Mouse (Mus musculus): ENCODE data around the gene Pcbp1. TPM values are rescaled to one million over a fixed set of nuclear protein-coding genes. Genes with fewer than 3 reads are reported as not detected.
A peak's percentile ranks its signal among the peaks of the same experiment; 100 is the strongest.

The Pcbp1 gene
- total RNA-seq, 4 experiments from 2014 or later, result 157 to 166 (median 162) TPM

GRCm38 (mm10) chr6:86523755-86524434, 2.2 kb downstream of the Pcbp1 start:
- no peak for DNase-seq (ENCODE audit: low spot score)

GRCm38 (mm10) chr6:86523242-86523754, 2.8 kb downstream of the Pcbp1 start:
- DNase-seq (ENCODE audit: low spot score), result no peak

GRCm38 (mm10) chr6:86522001-86522911, 3.9 kb downstream of the Pcbp1 start:
- DNase-seq (ENCODE audit: low spot score), result no peak

- DNase-seq (ENCODE audit: low spot score), result no peak
Observed at GRCm38 (mm10) chr6:86519767-86520345, 6.3 kb downstream of the Pcbp1 start.

- peak; percentile 68 for DNase-seq (ENCODE audit: low spot score)
Observed at GRCm38 (mm10) chr6:86516021-86516420, 10.1 kb downstream of the Pcbp1 start.

- no peak for DNase-seq (ENCODE audit: low spot score)
Observed at GRCm38 (mm10) chr6:86513296-86513695, 12.8 kb downstream of the Pcbp1 start.

- no peak for DNase-seq (ENCODE audit: low spot score)
Observed at GRCm38 (mm10) chr6:86510979-86511378, 15.1 kb downstream of the Pcbp1 start.

GRCm38 (mm10) chr6:86509866-86510200, 16.3 kb downstream of the Pcbp1 start:
- no peak for DNase-seq (ENCODE audit: low spot score)

GRCm38 (mm10) chr6:86509194-86509865, 16.8 kb downstream of the Pcbp1 start:
- no peak for DNase-seq (ENCODE audit: low spot score)

- DNase-seq (ENCODE audit: low spot score), result no peak
Observed at GRCm38 (mm10) chr6:86508736-86509135, 17.4 kb downstream of the Pcbp1 start.

GRCm38 (mm10) chr6:86507116-86507515, 19.0 kb downstream of the Pcbp1 start:
- no peak for DNase-seq (ENCODE audit: low spot score)

- DNase-seq (ENCODE audit: low spot score), result no peak
Observed at GRCm38 (mm10) chr6:86506309-86506708, 19.8 kb downstream of the Pcbp1 start.

- DNase-seq (ENCODE audit: low spot score), result no peak
Observed at GRCm38 (mm10) chr6:86505671-86506070, 20.4 kb downstream of the Pcbp1 start.

GRCm38 (mm10) chr6:86503513-86503912, 22.6 kb downstream of the Pcbp1 start:
- DNase-seq (ENCODE audit: low spot score), result no peak

GRCm38 (mm10) chr6:86499571-86500109, 26.5 kb downstream of the Pcbp1 start:
- DNase-seq (ENCODE audit: low spot score), result no peak

GRCm38 (mm10) chr6:86497942-86498732, 28.0 kb downstream of the Pcbp1 start:
- no peak for DNase-seq (ENCODE audit: low spot score)

- peak; percentile 36 for DNase-seq (ENCODE audit: low spot score)
Observed at GRCm38 (mm10) chr6:86497071-86497815, 28.9 kb downstream of the Pcbp1 start.

GRCm38 (mm10) chr6:86496585-86496984, 29.5 kb downstream of the Pcbp1 start:
- no peak for DNase-seq (ENCODE audit: low spot score)

GRCm38 (mm10) chr6:86496127-86496526, 30.0 kb downstream of the Pcbp1 start:
- no peak for DNase-seq (ENCODE audit: low spot score)

GRCm38 (mm10) chr6:86495661-86496060, 30.5 kb downstream of the Pcbp1 start:
- no peak for DNase-seq (ENCODE audit: low spot score)

All from heart, adult 8-10 months (tissue).